Mouse (Mus musculus) neutrophil, adult 59 days (primary cell): ENCODE results near the gene Gpn3. TPM values are rescaled to one million over a fixed set of nuclear protein-coding genes. Genes with fewer than 3 reads are reported as not detected.

ENCODE experiments used
- total RNA-seq, 2 experiments: library from RNA; stranded (reverse); gene quantifications; 1 replicate in 1 of 2; 2 replicates in 1 of 2; pipeline ENCODE4 v1.2.4; 2023

The Gpn3 gene
- total RNA-seq = 10 to 100 TPM; 13.7 to 14.4 TPM

DNA sequence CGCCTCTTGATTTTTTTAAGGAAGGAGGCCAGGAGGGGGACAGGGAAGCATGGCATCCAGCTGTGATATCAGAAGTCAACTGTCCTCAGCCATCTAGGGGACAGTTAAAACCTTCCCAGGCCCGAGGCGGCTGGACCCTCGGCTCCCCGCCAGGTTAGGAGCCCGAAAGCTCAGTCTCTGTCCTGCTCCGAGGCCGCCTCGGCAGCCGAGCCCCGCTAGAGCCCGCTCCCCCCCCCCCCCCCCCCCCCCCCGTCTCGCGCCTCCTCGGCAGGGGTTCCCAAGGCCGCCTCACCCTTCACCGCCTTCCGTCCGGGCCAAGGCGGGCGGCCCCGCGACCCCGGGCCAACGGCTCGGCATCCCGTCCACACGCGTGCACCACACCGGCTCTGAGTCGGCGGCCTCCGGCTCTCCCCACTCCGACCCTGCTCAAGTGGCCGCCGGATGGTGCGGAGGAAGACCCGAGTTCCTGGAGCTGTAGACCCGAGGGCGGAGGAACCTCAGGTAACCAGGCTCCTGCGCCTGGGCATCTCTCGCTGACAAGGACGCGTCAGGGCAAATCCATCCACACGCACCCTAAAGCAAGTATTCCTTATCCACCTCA lies at the start of gene Gpn3:
Gene Gpn3, plus strand, starts transcription at position 286 of the 601 bp plus-strand sequence.

DNA sequence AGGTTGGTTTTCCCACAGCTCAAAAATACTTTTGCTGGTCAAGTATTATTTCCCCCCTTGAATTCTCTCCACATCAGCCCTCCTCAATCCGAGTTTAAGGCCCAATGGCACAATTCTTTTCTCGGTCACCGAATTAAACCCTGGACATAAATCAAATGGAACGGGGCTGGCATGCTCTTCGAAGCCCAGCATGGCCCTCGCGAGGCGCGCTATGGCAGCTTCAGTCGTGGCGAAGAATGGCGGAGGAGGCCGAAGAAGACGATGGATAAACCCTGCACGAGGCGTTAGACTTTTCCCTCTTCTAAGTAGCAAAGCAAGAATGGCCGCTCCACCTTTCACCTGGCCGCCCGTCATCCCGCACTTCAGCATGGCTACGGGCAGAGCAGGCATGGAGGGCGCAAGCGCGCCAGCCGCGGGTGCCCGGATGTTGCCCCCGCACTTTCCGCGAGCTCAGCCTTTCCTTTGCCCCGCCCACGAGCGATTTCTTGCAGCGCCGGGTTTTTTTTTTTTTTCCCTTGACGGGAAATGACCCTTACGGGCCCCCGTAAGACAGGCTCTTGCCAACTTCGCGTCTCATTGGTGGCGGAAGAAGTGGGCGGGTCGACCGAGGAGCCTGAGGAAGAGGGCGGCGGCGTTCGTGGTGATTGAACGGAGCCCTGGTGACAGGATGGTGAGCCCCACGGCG lies 17.7 kb upstream of the Gpn3 start, which contains the start of the genes Rad9b and Vps29:
Gene Rad9b, minus strand, starts transcription at position 427 of the 685 bp plus-strand sequence.
Gene Vps29, plus strand, starts transcription at position 563 of the 685 bp plus-strand sequence.

GRCm38 (mm10) chr5:122372192-122372769 lies 605 bp downstream of the Gpn3 start, which contains the start of gene Fam216a:
Gene Fam216a (minus strand): TSS chr5:122372364.

DNA sequence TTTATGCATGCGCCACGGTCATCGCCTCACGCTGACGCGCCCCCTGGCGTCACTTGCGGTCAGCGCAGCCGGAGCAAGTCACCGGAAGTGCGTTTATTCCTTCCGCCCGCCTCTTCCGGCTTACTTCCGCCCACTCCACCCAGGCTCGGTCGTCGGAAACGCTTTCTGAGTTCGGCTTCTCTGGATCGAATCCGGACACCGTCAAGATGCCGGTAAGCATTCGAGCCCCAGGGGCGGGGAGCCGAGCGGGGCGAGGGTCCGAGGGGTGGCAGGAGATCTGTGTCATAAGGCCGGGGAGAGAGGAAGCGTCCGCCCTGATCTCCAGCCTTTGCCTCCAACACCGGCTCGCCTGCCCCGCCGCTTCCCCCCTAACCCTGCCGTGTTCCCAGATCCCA lies 20.1 kb downstream of the Gpn3 start, which contains the start of gene Arpc3:
Gene Arpc3, plus strand, starts transcription at position 93 of the 395 bp plus-strand sequence.

DNA sequence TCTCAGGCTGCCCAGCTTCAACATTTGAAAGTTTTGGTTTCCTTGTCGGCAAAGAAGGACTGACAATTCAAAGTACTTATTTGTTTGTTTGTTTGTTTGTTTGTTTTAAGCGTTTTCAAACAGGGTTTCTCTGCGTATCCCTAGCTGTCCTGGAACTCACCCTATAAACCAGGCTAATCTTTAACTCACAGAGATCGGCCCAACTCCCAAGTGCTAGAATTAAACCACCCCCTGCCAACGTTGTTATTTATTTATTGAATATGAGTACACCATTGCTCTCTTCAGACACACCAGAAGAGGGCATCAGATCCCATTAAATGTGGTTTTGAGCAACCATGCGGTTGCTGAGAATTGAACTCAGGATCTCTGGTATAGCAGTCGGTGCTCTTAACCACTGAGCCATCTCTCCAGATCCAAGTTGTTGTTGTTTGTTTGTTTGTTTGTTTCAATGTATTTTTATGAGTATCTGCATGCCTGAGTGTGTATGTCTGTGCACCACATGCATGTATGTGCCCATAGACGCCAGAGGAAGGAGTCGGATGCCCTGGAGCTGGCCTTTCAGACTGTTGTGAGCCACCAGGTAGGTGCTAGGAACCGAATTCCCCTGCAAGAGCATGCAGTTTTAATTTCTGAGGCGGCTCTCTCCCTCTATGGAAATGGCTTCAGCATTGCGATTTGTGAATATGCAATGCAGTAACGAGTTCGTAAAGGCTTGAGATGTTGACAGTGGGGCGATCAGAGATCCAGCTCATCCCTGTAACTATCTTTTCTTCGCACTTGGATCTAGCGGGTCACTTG lies 49.8 kb downstream of the Gpn3 start, which contains the start of gene Anapc7:
Gene Anapc7, plus strand, starts transcription at position 423 of the 798 bp plus-strand sequence.

Other genes starting within 250 kb of the Gpn3 start
- gene Ccdc63, start 231.1 kb upstream of the Gpn3 start, total RNA-seq = 1 to 10 TPM; 7.6 to 10.0 TPM
- 100 to 1,000 TPM; 204 to 216 TPM for gene Ppp1cc, start 213.6 kb upstream of the Gpn3 start, total RNA-seq
- 10 to 100 TPM; 98.4 to 98.8 TPM for gene Hvcn1, start 165.1 kb upstream of the Gpn3 start, total RNA-seq
- 1 to 10 TPM; 7.6 to 8.4 TPM for gene Tctn1, start 107.4 kb upstream of the Gpn3 start, total RNA-seq
- 10 to 100 TPM; 15.1 to 17.8 TPM for gene Pptc7, start 87.5 kb upstream of the Gpn3 start, total RNA-seq
- gene Rad9b, start 17.6 kb upstream of the Gpn3 start, total RNA-seq = 1 to 10 TPM in 1 of 2 experiments, under 1 TPM in 1; 0.76 to 1.3 TPM
- 10 to 100 TPM; 58.4 to 58.7 TPM for gene Vps29, start 17.5 kb upstream of the Gpn3 start, total RNA-seq
- gene Fam216a, start 488 bp downstream of the Gpn3 start, total RNA-seq = 1 to 10 TPM; 5.3 to 6.1 TPM
- gene Arpc3, start 20.0 kb downstream of the Gpn3 start, total RNA-seq = 100 to 1,000 TPM; 654 to 687 TPM
- gene Anapc7, start 49.8 kb downstream of the Gpn3 start, total RNA-seq = 10 to 100 TPM; 23.6 to 30.6 TPM
- gene Atp2a2, start 130.3 kb downstream of the Gpn3 start, total RNA-seq = 10 to 100 TPM; 71.2 to 74.0 TPM
- 1 to 10 TPM; 2.6 to 2.7 TPM for gene Ift81, start 242.6 kb downstream of the Gpn3 start, total RNA-seq